Mouse (Mus musculus) erythroblast, embryonic 14.5 days (primary cell): ENCODE results near the gene Fuom.

Source experiments
- GATA1 ChIP-seq: IDR thresholded peaks from 2 replicates; pipeline ENCODE4 v1.6.1; 2012; ENCODE audit warnings: low read length, inconsistent platforms, mixed read lengths
- TAL1 ChIP-seq: IDR thresholded peaks from 3 replicates; pipeline ENCODE4 v1.6.1; 2012; ENCODE audit warnings: low read length, inconsistent platforms, mixed read lengths

DNA sequence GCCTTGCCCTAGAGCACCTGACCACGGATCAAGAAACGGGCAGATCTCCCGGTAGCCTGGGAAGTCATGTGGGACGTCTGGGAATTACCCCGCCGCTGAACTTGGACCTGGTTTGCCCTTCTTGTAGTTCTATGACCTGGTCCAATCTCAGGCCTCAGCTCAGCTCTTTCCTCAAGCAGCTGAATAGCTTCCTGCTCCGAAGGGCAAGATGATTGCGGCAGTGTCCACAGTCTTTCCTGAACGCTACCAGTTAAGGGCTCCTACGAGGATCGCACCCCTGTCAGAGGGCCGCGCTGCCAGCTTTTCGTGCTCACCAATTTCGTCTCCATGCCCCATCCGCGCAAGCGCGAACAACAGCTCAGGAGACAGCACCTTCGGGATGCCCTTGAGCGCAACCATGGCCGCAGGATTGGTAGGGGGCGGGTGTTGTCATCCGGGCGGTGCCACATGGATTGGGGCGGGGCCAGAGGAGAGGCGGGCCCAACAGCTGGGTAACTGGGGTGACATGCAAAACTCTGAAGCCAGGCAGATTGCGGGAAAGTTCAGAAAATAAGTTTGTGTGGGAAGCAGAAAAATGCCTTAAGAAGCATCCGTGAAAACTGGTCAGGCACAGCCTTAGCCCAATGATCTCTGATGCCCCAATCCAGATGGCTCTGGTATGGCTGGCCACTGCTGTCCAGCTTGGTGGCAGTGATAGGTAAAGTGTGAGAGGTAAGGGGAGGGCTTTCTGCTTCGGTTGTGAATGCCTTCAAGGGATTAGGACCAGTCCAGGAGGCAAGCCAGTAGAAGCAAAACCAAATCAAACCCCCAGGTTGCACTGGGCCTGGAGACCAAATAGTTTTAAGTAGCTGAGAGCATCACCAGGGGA lies at the start of gene Fuom:
- TF ChIP-seq GATA1 (no peak), TAL1 (no peak)
